Mouse (Mus musculus): ENCODE results near the gene Deaf1. TPM values are rescaled to one million over a fixed set of nuclear protein-coding genes. Genes with fewer than 3 reads are reported as not detected.

Gene Deaf1
- polyA plus RNA-seq, 1 experiment, result 51.4 TPM

DNA sequence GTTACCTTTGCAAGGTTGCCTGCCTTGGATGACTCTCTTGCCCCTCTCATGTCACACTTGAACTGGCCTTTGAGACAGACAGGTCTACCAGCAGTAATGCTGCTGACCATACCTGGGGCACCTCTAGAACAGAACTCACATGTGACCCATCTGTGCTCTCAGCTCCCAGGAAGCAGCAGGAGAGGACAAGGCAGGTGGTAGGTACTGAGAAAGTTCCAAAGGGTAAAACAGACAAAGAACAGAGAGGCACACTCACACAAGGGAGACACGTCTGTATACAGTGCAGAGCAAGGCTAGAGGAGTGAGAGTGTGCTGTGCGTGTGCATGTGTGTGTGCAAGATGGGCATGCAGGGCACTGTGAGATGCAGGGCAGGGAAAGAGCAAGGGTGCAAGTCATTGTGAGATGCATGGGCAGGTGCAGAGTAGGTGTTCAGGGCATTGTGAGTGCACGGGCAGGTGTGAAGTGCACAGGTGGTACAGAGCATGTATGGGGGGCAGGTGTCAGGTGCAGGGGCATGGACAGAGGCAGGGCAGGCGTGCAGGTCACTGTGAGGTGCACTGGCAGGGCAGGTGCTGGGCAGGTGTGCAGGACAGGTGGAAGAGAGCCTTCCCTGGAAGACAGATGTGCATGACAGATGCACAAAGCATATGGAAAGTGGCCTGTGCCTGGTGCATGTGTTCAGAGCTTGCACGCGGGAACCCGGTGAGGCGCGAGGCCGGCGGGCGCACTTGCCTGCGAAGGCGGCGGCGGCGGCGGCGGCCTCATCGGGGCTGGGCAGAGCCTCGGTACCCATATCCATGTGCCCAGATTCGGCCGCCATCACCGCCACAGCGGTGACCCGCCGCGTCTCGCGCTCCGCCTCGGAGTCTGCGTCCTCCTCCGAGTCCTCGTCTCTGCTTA, 694 bp downstream of the Deaf1 start:
- 7% methylated on average over 35 of the region's 35 CpGs for WGBS
- TF ChIP-seq CTCF (IDR thresholded peaks at IDR 0.05; ENCODE audit: control insufficient read depth, insufficient read depth, low read length) (no peak), POLR2A (IDR thresholded peaks at IDR 0.05; ENCODE audit: borderline replicate concordance, control insufficient read depth, low read depth, low read length) (no peak)
- H3K27ac ChIP-seq (ENCODE audit: control insufficient read depth, insufficient read depth, low read depth, low read length, poor library complexity), result peak overlapping the region; percentile 92
- peaks cover 6% of the 10 kb centered on the region for H3K4me1 ChIP-seq (ENCODE audit: control insufficient read depth, insufficient read depth, low read length)
- peak overlapping the region; percentile 68 for H3K4me3 ChIP-seq (replicated peaks; ENCODE audit: control insufficient read depth, low read depth, low read length)

DNA sequence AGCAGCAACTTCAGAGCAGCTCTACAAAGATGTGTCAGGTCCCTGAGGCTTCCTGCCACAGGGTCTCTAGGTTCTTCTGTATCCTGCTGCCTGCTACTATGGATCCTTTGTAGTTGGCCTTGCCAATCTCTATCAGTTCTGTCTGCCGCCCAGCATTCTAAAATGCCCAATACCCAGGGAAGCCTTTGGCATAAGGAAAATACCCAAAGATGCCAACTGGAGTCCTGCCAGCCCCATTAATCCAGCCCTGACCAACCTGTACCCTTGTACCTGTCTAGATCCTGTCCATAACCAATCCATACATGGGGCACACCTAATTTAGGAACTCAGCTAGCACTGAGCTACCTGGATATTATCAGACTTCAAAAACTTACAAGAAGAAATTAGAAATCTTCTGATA, 2.8 kb downstream of the Deaf1 start:
- Histone ChIP-seq H3K27ac (ENCODE audit: control insufficient read depth, insufficient read depth, low read depth, low read length, poor library complexity) (no peak overlapping the region), H3K4me3 (replicated peaks; ENCODE audit: control insufficient read depth, low read depth, low read length) (no peak overlapping the region), H3K4me1 (ENCODE audit: control insufficient read depth, insufficient read depth, low read length) (peaks cover 6% of the 10 kb centered on the region)
- TF ChIP-seq POLR2A (IDR thresholded peaks at IDR 0.05; ENCODE audit: borderline replicate concordance, control insufficient read depth, low read depth, low read length) (no peak), CTCF (IDR thresholded peaks at IDR 0.05; ENCODE audit: control insufficient read depth, insufficient read depth, low read length) (no peak)
- 79% methylated on average over 1 of the region's 1 CpGs for WGBS

DNA sequence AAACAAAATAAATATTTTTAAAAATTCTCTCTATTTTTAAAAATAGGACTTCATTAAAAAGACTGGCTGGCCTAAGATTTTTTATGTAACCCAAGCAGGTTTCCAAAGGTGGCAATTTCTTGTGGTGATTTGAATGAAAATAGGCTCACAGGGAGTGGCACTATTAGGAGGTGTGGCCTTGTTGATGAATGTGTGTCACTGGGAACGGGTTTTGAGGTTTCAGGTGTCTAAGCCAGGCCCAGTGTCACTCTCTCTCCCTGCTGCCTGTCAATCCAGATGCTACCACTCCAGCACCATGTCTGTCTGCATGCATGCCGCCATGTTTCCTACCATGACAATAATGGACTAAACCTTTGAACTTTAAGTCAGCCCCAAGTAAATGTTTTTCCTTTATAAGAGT, 8.0 kb downstream of the Deaf1 start:
- H3K27ac ChIP-seq (ENCODE audit: control insufficient read depth, insufficient read depth, low read depth, low read length, poor library complexity), result no peak overlapping the region
- no peak overlapping the region for H3K4me3 ChIP-seq (replicated peaks; ENCODE audit: control insufficient read depth, low read depth, low read length)
- no peaks in the 10 kb centered on the region for H3K4me1 ChIP-seq (ENCODE audit: control insufficient read depth, insufficient read depth, low read length)
- no peak for TF ChIP-seq CTCF (IDR thresholded peaks at IDR 0.05; ENCODE audit: control insufficient read depth, insufficient read depth, low read length)
- TF ChIP-seq POLR2A (IDR thresholded peaks at IDR 0.05; ENCODE audit: borderline replicate concordance, control insufficient read depth, low read depth, low read length), result no peak
- WGBS, result 74% methylated on average over 2 of the region's 2 CpGs

DNA sequence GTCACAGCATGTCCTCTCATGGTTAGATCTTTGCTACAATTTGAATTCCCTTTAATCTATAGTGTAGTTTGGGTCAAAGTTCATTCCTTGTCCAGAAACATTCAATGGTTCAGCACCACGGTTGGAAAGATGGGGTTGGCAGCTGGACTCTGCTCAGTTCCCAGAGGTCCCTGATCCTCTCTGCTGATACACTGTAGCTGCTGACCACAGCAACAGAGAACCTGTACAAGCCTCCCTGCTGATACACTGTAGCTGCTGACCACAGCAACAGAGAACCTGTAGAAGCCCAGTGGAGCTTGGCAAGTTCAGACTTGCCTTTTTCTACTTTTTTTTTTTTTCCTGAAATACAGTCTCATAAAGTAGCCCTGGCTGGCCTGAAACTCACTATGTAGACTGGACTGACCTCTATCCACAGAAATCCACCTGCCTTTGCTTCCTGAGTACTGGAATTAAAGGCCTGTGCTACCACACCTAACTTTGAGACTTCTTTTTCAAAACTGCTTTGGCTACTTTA, 9.8 kb downstream of the Deaf1 start:
- H3K27ac ChIP-seq (ENCODE audit: control insufficient read depth, insufficient read depth, low read depth, low read length, poor library complexity), result no peak overlapping the region
- TF ChIP-seq CTCF (IDR thresholded peaks at IDR 0.05; ENCODE audit: control insufficient read depth, insufficient read depth, low read length) (no peak), POLR2A (IDR thresholded peaks at IDR 0.05; ENCODE audit: borderline replicate concordance, control insufficient read depth, low read depth, low read length) (no peak)
- H3K4me3 ChIP-seq (replicated peaks; ENCODE audit: control insufficient read depth, low read depth, low read length), result no peak overlapping the region
- WGBS, result 73% methylated on average over 1 of the region's 1 CpGs
- no peaks in the 10 kb centered on the region for H3K4me1 ChIP-seq (ENCODE audit: control insufficient read depth, insufficient read depth, low read length)

DNA sequence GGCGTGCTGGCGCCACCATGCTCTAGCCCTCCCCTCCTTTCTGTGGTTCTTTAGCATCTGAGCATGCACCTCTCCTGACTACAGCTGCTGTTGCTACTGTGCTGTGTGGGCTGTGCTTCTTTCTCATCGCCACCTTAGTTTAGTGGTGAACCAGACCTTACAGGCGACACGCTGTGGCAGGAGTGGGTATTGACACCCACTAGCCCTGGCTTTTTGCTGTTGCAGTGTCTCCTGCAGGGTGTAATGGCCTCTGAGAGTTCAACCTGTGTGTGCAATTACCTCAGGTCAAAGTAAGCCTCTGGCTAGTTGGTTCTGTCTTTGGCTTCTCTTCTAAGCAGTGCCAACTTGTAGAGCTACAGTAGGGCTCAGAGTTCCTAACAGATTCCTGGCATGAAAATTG, 11.5 kb downstream of the Deaf1 start:
- Histone ChIP-seq H3K27ac (ENCODE audit: control insufficient read depth, insufficient read depth, low read depth, low read length, poor library complexity) (no peak overlapping the region), H3K4me3 (replicated peaks; ENCODE audit: control insufficient read depth, low read depth, low read length) (no peak overlapping the region), H3K4me1 (ENCODE audit: control insufficient read depth, insufficient read depth, low read length) (no peaks in the 10 kb centered on the region)
- TF ChIP-seq CTCF (IDR thresholded peaks at IDR 0.05; ENCODE audit: control insufficient read depth, insufficient read depth, low read length) (peak; percentile 74), POLR2A (IDR thresholded peaks at IDR 0.05; ENCODE audit: borderline replicate concordance, control insufficient read depth, low read depth, low read length) (no peak)
- 60% methylated on average over 5 of the region's 5 CpGs for WGBS

DNA sequence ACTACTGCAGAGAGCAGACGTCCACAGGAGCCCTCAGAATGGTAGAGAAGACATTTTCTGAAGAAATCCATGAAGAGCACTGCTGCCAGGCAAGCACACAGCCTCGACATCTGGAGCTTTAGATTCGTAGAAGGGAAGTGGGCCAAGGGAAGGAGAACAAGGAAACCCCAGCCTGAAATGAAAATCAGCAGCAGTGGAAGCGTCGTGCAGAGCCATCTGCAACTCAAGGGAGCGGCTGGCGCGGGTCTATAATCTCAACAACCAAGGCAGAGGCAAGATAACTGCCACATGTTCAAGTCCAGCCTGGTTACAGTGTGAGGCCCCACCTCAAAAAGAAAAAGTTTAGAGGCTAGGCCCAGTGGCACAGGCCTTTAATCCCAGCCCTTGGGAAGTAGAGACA, 12.4 kb downstream of the Deaf1 start:
- WGBS, result 77% methylated on average over 8 of the region's 8 CpGs
- no peak overlapping the region for H3K4me3 ChIP-seq (replicated peaks; ENCODE audit: control insufficient read depth, low read depth, low read length)
- no peaks in the 10 kb centered on the region for H3K4me1 ChIP-seq (ENCODE audit: control insufficient read depth, insufficient read depth, low read length)
- no peak for TF ChIP-seq CTCF (IDR thresholded peaks at IDR 0.05; ENCODE audit: control insufficient read depth, insufficient read depth, low read length)
- no peak for TF ChIP-seq POLR2A (IDR thresholded peaks at IDR 0.05; ENCODE audit: borderline replicate concordance, control insufficient read depth, low read depth, low read length)
- no peak overlapping the region for H3K27ac ChIP-seq (ENCODE audit: control insufficient read depth, insufficient read depth, low read depth, low read length, poor library complexity)

DNA sequence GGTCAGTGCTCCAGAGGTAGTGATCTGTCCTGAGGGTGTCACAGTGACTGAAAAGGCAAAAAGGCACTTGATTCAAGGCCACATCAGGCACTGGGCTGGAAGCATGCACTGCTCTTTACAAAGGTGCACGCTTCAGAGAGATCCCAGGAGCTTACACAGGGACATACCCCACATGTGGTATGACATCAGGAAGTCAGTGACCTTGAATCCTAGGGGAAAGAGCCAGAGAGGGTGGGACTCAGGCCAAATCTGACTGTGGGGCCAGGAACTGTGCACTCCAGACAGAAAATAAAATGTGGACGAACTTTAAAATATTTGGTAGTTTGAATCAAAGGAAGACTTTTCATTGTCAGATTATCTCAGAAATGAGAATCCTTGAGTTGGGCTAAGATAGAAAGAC, 13.1 kb downstream of the Deaf1 start:
- Histone ChIP-seq H3K4me3 (replicated peaks; ENCODE audit: control insufficient read depth, low read depth, low read length) (no peak overlapping the region), H3K27ac (ENCODE audit: control insufficient read depth, insufficient read depth, low read depth, low read length, poor library complexity) (no peak overlapping the region), H3K4me1 (ENCODE audit: control insufficient read depth, insufficient read depth, low read length) (no peaks in the 10 kb centered on the region)
- 90% methylated on average over 2 of the region's 2 CpGs for WGBS
- TF ChIP-seq POLR2A (IDR thresholded peaks at IDR 0.05; ENCODE audit: borderline replicate concordance, control insufficient read depth, low read depth, low read length) (no peak), CTCF (IDR thresholded peaks at IDR 0.05; ENCODE audit: control insufficient read depth, insufficient read depth, low read length) (no peak)

DNA sequence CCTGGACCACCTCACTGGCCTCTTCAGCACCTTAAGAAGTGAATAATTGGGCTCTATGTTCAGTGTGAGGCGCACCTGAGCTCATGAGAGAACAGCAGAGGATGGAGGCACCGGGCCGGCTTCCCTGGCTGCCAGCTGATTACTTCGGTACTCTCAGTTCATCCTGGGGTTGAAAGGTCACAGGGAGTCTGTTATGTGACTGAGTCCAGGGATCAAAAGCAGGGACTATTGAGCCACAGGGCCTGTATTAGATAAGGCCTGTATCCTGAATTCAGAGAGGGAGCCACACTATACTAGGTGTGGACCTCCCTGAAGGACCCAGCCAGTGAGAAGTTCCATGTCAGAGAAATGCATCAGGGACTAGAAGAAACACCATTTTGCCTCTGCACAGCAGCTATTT, 23.0 kb downstream of the Deaf1 start:
- 90% methylated on average over 4 of the region's 4 CpGs for WGBS
- H3K4me3 ChIP-seq (replicated peaks; ENCODE audit: control insufficient read depth, low read depth, low read length), result no peak overlapping the region
- peaks cover 3% of the 10 kb centered on the region for H3K4me1 ChIP-seq (ENCODE audit: control insufficient read depth, insufficient read depth, low read length)
- TF ChIP-seq CTCF (IDR thresholded peaks at IDR 0.05; ENCODE audit: control insufficient read depth, insufficient read depth, low read length) (no peak), POLR2A (IDR thresholded peaks at IDR 0.05; ENCODE audit: borderline replicate concordance, control insufficient read depth, low read depth, low read length) (no peak)
- H3K27ac ChIP-seq (ENCODE audit: control insufficient read depth, insufficient read depth, low read depth, low read length, poor library complexity), result no peak overlapping the region

Data from bone marrow, adult 2 months (tissue).